Mouse (Mus musculus): ENCODE data around the gene Crk. TPM values are rescaled to one million over a fixed set of nuclear protein-coding genes. Genes with fewer than 3 reads are reported as not detected.

Crk gene
- polyA plus RNA-seq (2012; rRNA removed) (15.0 and 20.1 TPM in 2 replicates), polyA plus RNA-seq (2014; fragmentation: Nextera tagmentation; extraction: Ambion mirVana) (24.5 and 27.7 TPM in 2 replicates)

- ATAC-seq (ENCODE audit: insufficient read depth) (peak; percentile 97), DNase-seq (ENCODE audit: low read depth in 3 of 3, low spot score in 3 of 3) (peak; percentile 96 to 97 (median 96))
- TF ChIP-seq CTCF (IDR thresholded peaks at IDR 0.05; ENCODE audit: low read depth) (no peak), EP300 (IDR thresholded peaks at IDR 0.05; ENCODE audit: low read depth) (no peak)
- H3K9me3 ChIP-seq (ENCODE audit: control insufficient read depth, low read length), result no peaks in the 10 kb centered on the region
- no peaks in the 10 kb centered on the region for H3K27me3 ChIP-seq (ENCODE audit: control insufficient read depth, insufficient read depth, low read length)
- peak within 1 kb of the TSS; percentile 95 for H3K4me2 ChIP-seq (ENCODE audit: low read depth)
- under 1% methylated on average over 54 of the region's 55 CpGs for WGBS (ENCODE audit: insufficient replicate concordance)
- peak within 1 kb of the TSS; percentile 85 for H3K27ac ChIP-seq
- peak within 1 kb of the TSS; percentile 98 for H3K9ac ChIP-seq (replicated peaks)
- peak within 1 kb of the TSS; percentile 85 to 98 for H3K4me3 ChIP-seq (ENCODE audit: insufficient read depth in 1 of 2, low read depth in 2 of 2, low read length in 2 of 2)
- peaks cover 16 to 20% of the 10 kb centered on the region in 2 experiments for H3K4me1 ChIP-seq (replicated peaks; ENCODE audit: control insufficient read depth in 2 of 2, insufficient read depth in 2 of 2, low read length in 1 of 2)
- H3K36me3 ChIP-seq (replicated peaks; ENCODE audit: control insufficient read depth, insufficient read depth, low read depth), result peaks cover 21% of the 10 kb centered on the region
Observed at GRCm38 (mm10) chr11:75678747-75679438, at the start of gene Crk. Gene Crk (plus strand): TSS chr11:75679259.

GRCm38 (mm10) chr11:75630098-75630497, 49.0 kb upstream of the Crk start:
- H3K36me3 ChIP-seq (replicated peaks; ENCODE audit: control insufficient read depth, insufficient read depth, low read depth), result peaks cover 11% of the 10 kb centered on the region; the same call in 1 of the 2 replicates
- peak overlapping the region; percentile 96 for H3K4me2 ChIP-seq (ENCODE audit: low read depth)
- peak overlapping the region; percentile 68 to 91 for H3K4me3 ChIP-seq (ENCODE audit: insufficient read depth in 1 of 2, low read depth in 2 of 2, low read length in 2 of 2)
- DNase-seq (ENCODE audit: low read depth in 3 of 3, low spot score in 3 of 3) (no peak), ATAC-seq (ENCODE audit: insufficient read depth) (no peak; the same call in 1 of the 2 replicates)
- H3K9me3 ChIP-seq (ENCODE audit: control insufficient read depth, low read length), result no peaks in the 10 kb centered on the region
- H3K27me3 ChIP-seq (ENCODE audit: control insufficient read depth, insufficient read depth, low read length), result no peaks in the 10 kb centered on the region
- TF ChIP-seq EP300 (IDR thresholded peaks at IDR 0.05; ENCODE audit: low read depth) (no peak), CTCF (IDR thresholded peaks at IDR 0.05; ENCODE audit: low read depth) (no peak)
- peak overlapping the region; percentile 79 for H3K27ac ChIP-seq
- peaks cover 8 to 14% of the 10 kb centered on the region in 2 experiments for H3K4me1 ChIP-seq (replicated peaks; ENCODE audit: control insufficient read depth in 2 of 2, insufficient read depth in 2 of 2, low read length in 1 of 2)
- peak overlapping the region; percentile 92 for H3K9ac ChIP-seq (replicated peaks)
- 5% methylated on average over 5 of the region's 5 CpGs for WGBS (ENCODE audit: insufficient replicate concordance)

- 0 out of 2 replicates have a peak, but pooled peaks have one; percentile 18 for TF ChIP-seq CTCF (IDR thresholded peaks at IDR 0.05; ENCODE audit: low read depth)
- TF ChIP-seq EP300 (IDR thresholded peaks at IDR 0.05; ENCODE audit: low read depth), result peak; percentile 33; the same call in 1 of the 2 replicates
- peak within 1 kb of the TSS; percentile 79 for H3K27ac ChIP-seq
- peaks cover 8 to 14% of the 10 kb centered on the region in 2 experiments for H3K4me1 ChIP-seq (replicated peaks; ENCODE audit: control insufficient read depth in 2 of 2, insufficient read depth in 2 of 2, low read length in 1 of 2)
- H3K9me3 ChIP-seq (ENCODE audit: control insufficient read depth, low read length), result no peaks in the 10 kb centered on the region
- DNase-seq (ENCODE audit: low read depth in 3 of 3, low spot score in 3 of 3), result peak; percentile 96 to 98 (median 97)
- H3K36me3 ChIP-seq (replicated peaks; ENCODE audit: control insufficient read depth, insufficient read depth, low read depth), result peaks cover 11% of the 10 kb centered on the region; the same call in 1 of the 2 replicates
- peak within 1 kb of the TSS; percentile 90 to 91 for H3K4me3 ChIP-seq (ENCODE audit: insufficient read depth in 1 of 2, low read depth in 2 of 2, low read length in 2 of 2)
- peak within 1 kb of the TSS; percentile 92 for H3K9ac ChIP-seq (replicated peaks)
- peak within 1 kb of the TSS; percentile 98 for H3K4me2 ChIP-seq (ENCODE audit: low read depth)
- peak; percentile 100 for ATAC-seq (ENCODE audit: insufficient read depth)
- no peaks in the 10 kb centered on the region for H3K27me3 ChIP-seq (ENCODE audit: control insufficient read depth, insufficient read depth, low read length)
- WGBS (ENCODE audit: insufficient replicate concordance), result under 1% methylated on average over 53 of the region's 53 CpGs
Observed at GRCm38 (mm10) chr11:75630645-75631229, 48.3 kb upstream of the Crk start, which contains the start of gene Inpp5k. Gene Inpp5k (plus strand): TSS chr11:75630988.

GRCm38 (mm10) chr11:75631561-75632225, 47.4 kb upstream of the Crk start:
- peak overlapping the region; percentile 88 for H3K9ac ChIP-seq (replicated peaks)
- 12% methylated on average over 13 of the region's 13 CpGs for WGBS (ENCODE audit: insufficient replicate concordance)
- peak overlapping the region; percentile 98 for H3K4me2 ChIP-seq (ENCODE audit: low read depth)
- H3K4me1 ChIP-seq (replicated peaks; ENCODE audit: control insufficient read depth in 2 of 2, insufficient read depth in 2 of 2, low read length in 1 of 2), result peaks cover 8 to 15% of the 10 kb centered on the region in 2 experiments
- H3K4me3 ChIP-seq (ENCODE audit: insufficient read depth in 1 of 2, low read depth in 2 of 2, low read length in 2 of 2), result peak overlapping the region; percentile 90 to 91
- H3K36me3 ChIP-seq (replicated peaks; ENCODE audit: control insufficient read depth, insufficient read depth, low read depth), result peaks cover 3% of the 10 kb centered on the region; the same call in 1 of the 2 replicates
- no peak for TF ChIP-seq EP300 (IDR thresholded peaks at IDR 0.05; ENCODE audit: low read depth)
- TF ChIP-seq CTCF (IDR thresholded peaks at IDR 0.05; ENCODE audit: low read depth), result peak; percentile 48
- ATAC-seq (ENCODE audit: insufficient read depth), result no peak
- no peaks in the 10 kb centered on the region for H3K9me3 ChIP-seq (ENCODE audit: control insufficient read depth, low read length)
- DNase-seq (ENCODE audit: low read depth in 3 of 3, low spot score in 3 of 3), result no peak
- H3K27ac ChIP-seq, result peak overlapping the region; percentile 64
- no peaks in the 10 kb centered on the region for H3K27me3 ChIP-seq (ENCODE audit: control insufficient read depth, insufficient read depth, low read length)

Measured in liver, embryonic 14.5 days (tissue).